Mouse (Mus musculus) intestine, postnatal 0 days (tissue): ENCODE data around the gene Dnmt1. TPM values are rescaled to one million over a fixed set of nuclear protein-coding genes. Genes with fewer than 3 reads are reported as not detected.
A peak's percentile ranks its signal among the peaks of the same experiment; 100 is the strongest.

Experiments
- ATAC-seq: fragments of 200-750 bp; cut with Nextera tagmentation; 2 replicates; pipeline ENCODE4 v1.8.0; 2017; ENCODE audit warnings: mild to moderate bottlenecking, moderate TSS enrichment, moderate library complexity
- H3K27ac ChIP-seq: fragments of 300-500 bp; sonication (generic); 2 replicates; pipeline ENCODE4 v1.5.1; 2014; ENCODE audit warnings: mild to moderate bottlenecking, low read depth, low read length, moderate library complexity
- H3K27me3 ChIP-seq: fragments of 300-500 bp; sonication (generic); replicated peaks from 2 replicates; pipeline ENCODE4 v1.6.1; 2014; ENCODE audit warnings: low read length, mixed read lengths; ENCODE audit not compliant: control insufficient read depth, insufficient read depth
- H3K36me3 ChIP-seq: fragments of 300-500 bp; sonication (generic); 2 replicates; pipeline ENCODE4 v1.6.1; 2014; ENCODE audit warnings: mild to moderate bottlenecking, moderate library complexity; ENCODE audit not compliant: control insufficient read depth, insufficient read depth
- H3K4me1 ChIP-seq: fragments of 300-500 bp; sonication (generic); replicated peaks from 2 replicates; pipeline ENCODE4 v1.6.1; 2014; ENCODE audit warnings: antibody characterized with exemption, low read length, mixed read lengths; ENCODE audit not compliant: control insufficient read depth, insufficient read depth
- H3K4me2 ChIP-seq: fragments of 300-500 bp; sonication (generic); replicated peaks from 2 replicates; pipeline ENCODE4 v1.6.1; 2014; ENCODE audit warnings: low read depth, mild to moderate bottlenecking, moderate library complexity
- H3K4me3 ChIP-seq: fragments of 300-500 bp; sonication (generic); 2 replicates; pipeline ENCODE4 v1.5.1; 2014; ENCODE audit warnings: low read depth, low read length
- H3K9ac ChIP-seq: fragments of 300-500 bp; sonication (generic); 2 replicates; pipeline ENCODE4 v1.6.1; 2014; ENCODE audit warnings: mild to moderate bottlenecking, low read depth, low read length
- H3K9me3 ChIP-seq: fragments of 300-500 bp; sonication (generic); 2 replicates; pipeline ENCODE4 v1.6.1; 2016; ENCODE audit warnings: mixed run types; ENCODE audit not compliant: control insufficient read depth
- CTCF ChIP-seq: sonication (generic); IDR thresholded peaks from 2 replicates; pipeline ENCODE4 v1.5.1; 2016; ENCODE audit warnings: low read depth, mild to moderate bottlenecking, control low read depth, antibody characterized with exemption, moderate library complexity
- WGBS: fragments of 180-500 bp; shearing (Covaris S2); extraction: QIAGEN DNeasy Blood & Tissue Kit; methylation state at CpG from one replicate; pipeline ENCODE4 v1.1.7; 2014; 5-methylcytosine and 5-hydroxymethylcytosine counted together
- polyA plus RNA-seq: library from polyadenylated mRNA; unstranded; fragments of >200 nt; fragmentation: Nextera tagmentation; extraction: Ambion mirVana; gene quantifications from 2 replicates; pipeline ENCODE4 v1.2.1, GENCODE M21; 2015

Dnmt1 gene
- polyA plus RNA-seq, 1 experiment from 2014 or later, result 19.2 TPM

- H3K9ac ChIP-seq, result no peak overlapping the region
- WGBS, result 69% methylated on average over 23 of the region's 23 CpGs
These were observed 84.5 kb downstream of the Dnmt1 start for GRCm38 (mm10) chr9:20875021-20875790.

GRCm38 (mm10) chr9:20873521-20873920 is 86.2 kb downstream of the Dnmt1 start:
- Histone ChIP-seq H3K9ac (no peak overlapping the region), H3K36me3 (peaks cover 27% of the 10 kb centered on the region), H3K4me3 (no peak overlapping the region), H3K27ac (no peak overlapping the region), H3K9me3 (no peaks in the 10 kb centered on the region), H3K4me2 (no peak overlapping the region), H3K4me1 (no peaks in the 10 kb centered on the region), H3K27me3 (no peaks in the 10 kb centered on the region)
- no peak for ATAC-seq
- no peak for TF ChIP-seq CTCF
- WGBS, result 90% methylated on average over 12 of the region's 12 CpGs

More at GRCm38 (mm10) chr9:20875021-20875790, 84.5 kb downstream of the Dnmt1 start:
- ATAC-seq, result no peak
- Histone ChIP-seq H3K36me3 (peaks cover 27% of the 10 kb centered on the region), H3K4me1 (no peaks in the 10 kb centered on the region), H3K4me2 (no peak overlapping the region), H3K4me3 (no peak overlapping the region), H3K9me3 (no peaks in the 10 kb centered on the region), H3K27ac (no peak overlapping the region), H3K27me3 (no peaks in the 10 kb centered on the region)
- no peak for TF ChIP-seq CTCF

- ATAC-seq, result no peak
- Histone ChIP-seq H3K4me1 (no peaks in the 10 kb centered on the region), H3K9ac (no peak overlapping the region), H3K4me3 (no peak overlapping the region), H3K36me3 (peaks cover 27% of the 10 kb centered on the region), H3K27me3 (no peaks in the 10 kb centered on the region), H3K27ac (no peak overlapping the region), H3K9me3 (no peaks in the 10 kb centered on the region), H3K4me2 (no peak overlapping the region)
- TF ChIP-seq CTCF, result no peak
- 80% methylated on average over 10 of the region's 10 CpGs for WGBS
These were observed 86.7 kb downstream of the Dnmt1 start for GRCm38 (mm10) chr9:20872991-20873390.

- Histone ChIP-seq H3K36me3 (peaks cover 27% of the 10 kb centered on the region), H3K4me2 (no peak overlapping the region), H3K27me3 (no peaks in the 10 kb centered on the region), H3K27ac (no peak overlapping the region), H3K4me1 (no peaks in the 10 kb centered on the region), H3K9me3 (no peaks in the 10 kb centered on the region), H3K4me3 (no peak overlapping the region), H3K9ac (no peak overlapping the region)
- ATAC-seq, result no peak
- WGBS, result 80% methylated on average over 12 of the region's 12 CpGs
- TF ChIP-seq CTCF, result peak; percentile 36
These were observed 89.2 kb downstream of the Dnmt1 start for GRCm38 (mm10) chr9:20870211-20871173.

- Histone ChIP-seq H3K4me2 (peak overlapping the region; percentile 90), H3K27ac (no peak overlapping the region), H3K9ac (peak overlapping the region; percentile 56), H3K4me1 (no peaks in the 10 kb centered on the region), H3K9me3 (no peaks in the 10 kb centered on the region), H3K36me3 (peaks cover 22% of the 10 kb centered on the region), H3K27me3 (no peaks in the 10 kb centered on the region), H3K4me3 (peak overlapping the region; percentile 70)
- WGBS, result 6% methylated on average over 19 of the region's 19 CpGs
- no peak for TF ChIP-seq CTCF
- ATAC-seq, result no peak
These were observed 90.4 kb downstream of the Dnmt1 start for GRCm38 (mm10) chr9:20869246-20869645.

- ATAC-seq, result peak; percentile 48
- no peaks in the 10 kb centered on the region for H3K4me1 ChIP-seq
- no peaks in the 10 kb centered on the region for H3K27me3 ChIP-seq
- peaks cover 18% of the 10 kb centered on the region for H3K36me3 ChIP-seq
- H3K9me3 ChIP-seq, result no peaks in the 10 kb centered on the region
- H3K27ac ChIP-seq, result no peak within 1 kb of the TSS
- 6% methylated on average over 53 of the region's 53 CpGs for WGBS
- TF ChIP-seq CTCF, result no peak
- peak within 1 kb of the TSS; percentile 90 for H3K4me2 ChIP-seq
- H3K9ac ChIP-seq, result peak within 1 kb of the TSS; percentile 56
- peak within 1 kb of the TSS; percentile 70 for H3K4me3 ChIP-seq
These were observed 91.2 kb downstream of the Dnmt1 start, which contains the start of gene A230050P20Rik for GRCm38 (mm10) chr9:20868448-20869001. Gene A230050P20Rik, plus strand, starts transcription at chr9:20868642.
